Mouse (Mus musculus) monocyte, adult 2 months (primary cell): ENCODE data around the gene Hook2.

Experiments
- DNase-seq, 2 experiments: peaks; one replicate each; pipeline ENCODE4 v3.0.0; 2022; ENCODE audit warnings: low spot score in 2 of 2, low read depth in 1 of 2

The Hook2 gene

GRCm38 (mm10) chr8:85026670-85027515 is 36.5 kb downstream of the Hook2 start, which contains the start of gene Trir:
TSS of gene Trir (plus strand) at chr8:85026823.
- peak; percentile 91 to 96 for DNase-seq

- DNase-seq = no peak
Measured at GRCm38 (mm10) chr8:85027516-85027855, 37.1 kb downstream of the Hook2 start.

- no peak for DNase-seq
Measured at GRCm38 (mm10) chr8:85027922-85028321, 37.5 kb downstream of the Hook2 start.

- DNase-seq = no peak
Measured at GRCm38 (mm10) chr8:85029271-85029670, 38.9 kb downstream of the Hook2 start.

- no peak for DNase-seq
Measured at GRCm38 (mm10) chr8:85032622-85033311, 42.4 kb downstream of the Hook2 start.

- no peak for DNase-seq
Measured at GRCm38 (mm10) chr8:85033867-85034266, 43.5 kb downstream of the Hook2 start.

- peak; percentile 26 to 59 for DNase-seq
Measured at GRCm38 (mm10) chr8:85034764-85035163, 44.4 kb downstream of the Hook2 start.

GRCm38 (mm10) chr8:85035165-85035727 is 44.8 kb downstream of the Hook2 start:
- no peak for DNase-seq

- no peak for DNase-seq
Measured at GRCm38 (mm10) chr8:85035728-85036310, 45.4 kb downstream of the Hook2 start.

GRCm38 (mm10) chr8:85036381-85036717 is 45.9 kb downstream of the Hook2 start:
- DNase-seq = no peak

GRCm38 (mm10) chr8:85036718-85037365 is 46.4 kb downstream of the Hook2 start, which contains the start of gene Tnpo2:
TSS of gene Tnpo2 (plus strand) at chr8:85036915.
- peak; percentile 73 to 81 for DNase-seq

GRCm38 (mm10) chr8:85037366-85037680 is 46.9 kb downstream of the Hook2 start:
- no peak for DNase-seq

GRCm38 (mm10) chr8:85037681-85038531 is 47.5 kb downstream of the Hook2 start:
- DNase-seq = no peak

- no peak for DNase-seq
Measured at GRCm38 (mm10) chr8:85043619-85044018, 53.2 kb downstream of the Hook2 start.
